Mouse (Mus musculus): ENCODE measurements around the gene Islr2. TPM values are rescaled to one million over a fixed set of nuclear protein-coding genes. Genes with fewer than 3 reads are reported as not detected.
A peak's percentile ranks its signal among the peaks of the same experiment; 100 is the strongest.

The Islr2 gene
- polyA plus RNA-seq, 1 experiment from 2014 or later: 0.17 TPM

DNA sequence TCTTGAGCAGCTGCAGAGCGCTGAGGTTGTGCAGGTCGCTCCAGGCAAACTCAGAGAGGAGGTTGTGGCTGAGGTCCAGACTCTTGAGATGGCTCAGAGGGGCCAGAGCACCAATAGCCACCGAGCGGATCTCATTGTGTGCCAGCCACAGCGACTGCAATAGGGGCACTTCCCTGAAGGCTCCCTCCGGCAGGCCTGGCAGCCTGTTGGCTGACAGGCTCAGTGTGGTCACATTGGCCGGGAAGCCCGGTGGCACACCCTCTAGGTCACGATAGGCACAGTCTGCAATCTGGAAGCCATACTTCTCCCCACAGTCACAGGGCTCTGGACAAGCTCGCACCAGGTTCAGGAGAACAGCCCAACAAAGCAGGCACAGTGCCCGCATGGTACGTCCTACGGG, 46.3 kb downstream of the Islr2 start:
- WGBS: 67% methylated on average over 13 of the region's 13 CpGs
- Histone ChIP-seq H3K4me3 (ENCODE audit: low read length) (peak overlapping the region; percentile 44), H3K27me3 (ENCODE audit: insufficient read depth, low read length) (no peaks in the 10 kb centered on the region), H3K4me1 (ENCODE audit: insufficient read depth, low read length) (peaks cover 48% of the 10 kb centered on the region), H3K27ac (ENCODE audit: low read length) (peak overlapping the region; percentile 97), H3K36me3 (ENCODE audit: insufficient read depth, low read length) (no peaks in the 10 kb centered on the region), H3K4me2 (replicated peaks; ENCODE audit: low read depth, low read length) (peak overlapping the region; percentile 59), H3K9me3 (ENCODE audit: low read length) (no peaks in the 10 kb centered on the region), H3K9ac (replicated peaks; ENCODE audit: low read length) (peak overlapping the region; percentile 68)
- ATAC-seq (ENCODE audit: low FRiP score, low TSS enrichment): no peak

DNA sequence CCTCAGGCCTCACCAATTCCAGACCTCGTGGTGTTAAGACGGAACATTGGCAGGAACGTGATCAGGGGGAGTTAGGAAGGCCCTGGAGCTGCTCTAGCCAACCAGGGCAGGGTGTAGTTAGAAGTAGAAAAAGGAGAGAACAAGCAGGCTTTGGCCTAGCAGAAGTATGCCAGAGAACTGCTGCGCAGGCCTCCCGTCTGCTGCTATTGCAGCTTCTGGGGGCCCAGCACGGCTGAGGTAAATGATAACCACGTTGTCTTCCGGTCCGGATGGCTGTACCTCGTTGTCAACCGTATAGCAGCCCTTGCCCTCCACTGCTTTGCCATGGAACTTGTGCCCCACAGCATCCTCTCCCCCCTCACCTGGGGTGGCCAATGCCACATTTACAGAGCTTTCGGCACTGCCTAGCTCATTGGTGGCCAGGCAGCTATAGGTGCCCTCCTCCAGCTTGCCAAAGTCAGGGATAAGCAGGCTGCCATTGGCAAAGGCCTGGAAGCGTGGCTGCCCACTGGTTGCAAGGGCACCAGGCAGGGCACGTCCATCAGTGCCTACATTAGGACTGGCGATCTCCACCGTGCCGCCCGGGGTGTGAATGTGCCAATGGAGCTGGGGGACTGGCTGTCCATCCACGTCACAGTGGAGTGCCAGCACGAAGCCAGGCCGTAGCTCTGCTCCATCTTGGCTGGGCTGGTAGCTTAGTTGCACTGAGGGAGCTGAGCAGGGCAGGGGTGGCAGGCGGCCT, 47.1 kb downstream of the Islr2 start:
- H3K4me1 ChIP-seq (ENCODE audit: insufficient read depth, low read length): peaks cover 48% of the 10 kb centered on the region
- peak overlapping the region; percentile 97 for H3K27ac ChIP-seq (ENCODE audit: low read length)
- H3K36me3 ChIP-seq (ENCODE audit: insufficient read depth, low read length): no peaks in the 10 kb centered on the region
- 88% methylated on average over 22 of the region's 22 CpGs for WGBS
- peak overlapping the region; percentile 59 for H3K4me2 ChIP-seq (replicated peaks; ENCODE audit: low read depth, low read length)
- no peaks in the 10 kb centered on the region for H3K27me3 ChIP-seq (ENCODE audit: insufficient read depth, low read length)
- no peak for ATAC-seq (ENCODE audit: low FRiP score, low TSS enrichment)
- peak overlapping the region; percentile 51 for H3K9ac ChIP-seq (replicated peaks; ENCODE audit: low read length)
- H3K4me3 ChIP-seq (ENCODE audit: low read length): peak overlapping the region; percentile 44
- H3K9me3 ChIP-seq (ENCODE audit: low read length): no peaks in the 10 kb centered on the region

DNA sequence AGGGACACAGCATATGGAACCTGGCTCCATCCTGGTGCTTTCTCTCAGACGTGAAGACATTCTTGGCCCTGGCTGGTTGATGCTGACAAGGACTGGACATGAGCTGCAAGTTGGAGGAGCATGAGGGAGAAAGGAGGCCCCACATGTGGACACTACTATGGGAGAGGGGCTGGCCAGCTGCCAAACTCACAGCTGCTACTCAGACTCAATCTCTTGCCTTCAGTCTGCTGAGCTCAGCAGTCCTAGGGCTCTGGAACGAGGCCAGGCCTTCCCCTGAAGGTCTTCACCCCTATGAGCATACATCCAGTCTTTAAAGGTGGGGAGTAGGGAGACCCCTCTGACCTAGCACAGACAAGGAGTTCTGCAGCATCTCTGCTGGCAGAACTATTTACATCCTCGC, 48.8 kb downstream of the Islr2 start:
- Histone ChIP-seq H3K4me3 (ENCODE audit: low read length) (no peak overlapping the region), H3K27me3 (ENCODE audit: insufficient read depth, low read length) (no peaks in the 10 kb centered on the region), H3K9me3 (ENCODE audit: low read length) (no peaks in the 10 kb centered on the region), H3K9ac (replicated peaks; ENCODE audit: low read length) (no peak overlapping the region), H3K27ac (ENCODE audit: low read length) (peak overlapping the region; percentile 67), H3K4me2 (replicated peaks; ENCODE audit: low read depth, low read length) (no peak overlapping the region), H3K4me1 (ENCODE audit: insufficient read depth, low read length) (peaks cover 45% of the 10 kb centered on the region), H3K36me3 (ENCODE audit: insufficient read depth, low read length) (no peaks in the 10 kb centered on the region)
- 0 out of 2 replicates have a peak, but pooled peaks have one; percentile 25 for ATAC-seq (ENCODE audit: low FRiP score, low TSS enrichment)
- WGBS: 32% methylated on average over 3 of the region's 3 CpGs

DNA sequence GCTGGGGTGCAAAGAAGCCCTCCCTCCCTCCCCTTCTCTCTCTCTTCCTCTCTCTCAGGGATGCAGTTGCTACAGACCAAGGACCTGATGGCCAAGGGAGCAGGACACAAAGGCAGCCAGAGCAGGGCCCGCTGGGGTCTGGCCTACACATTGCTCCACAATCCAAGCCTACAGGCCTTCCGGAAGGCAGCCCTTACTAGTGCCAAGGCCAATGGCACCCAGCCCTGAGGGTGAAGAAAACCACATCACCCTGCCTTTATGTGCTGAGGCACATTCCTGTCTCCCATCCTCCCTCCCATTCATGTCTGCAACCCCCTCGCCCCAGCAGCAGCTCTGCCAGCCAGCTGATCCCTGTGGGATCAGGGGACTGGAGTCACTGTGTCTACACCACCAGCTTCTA, 51.0 kb downstream of the Islr2 start:
- no peak overlapping the region for H3K4me2 ChIP-seq (replicated peaks; ENCODE audit: low read depth, low read length)
- H3K4me1 ChIP-seq (ENCODE audit: insufficient read depth, low read length): peaks cover 25% of the 10 kb centered on the region
- 0 out of 2 replicates have a peak, but pooled peaks cover 4% of the 10 kb centered on the region for H3K36me3 ChIP-seq (ENCODE audit: insufficient read depth, low read length)
- ATAC-seq (ENCODE audit: low FRiP score, low TSS enrichment): no peak
- no peak overlapping the region for H3K4me3 ChIP-seq (ENCODE audit: low read length)
- no peak overlapping the region for H3K27ac ChIP-seq (ENCODE audit: low read length)
- no peaks in the 10 kb centered on the region for H3K27me3 ChIP-seq (ENCODE audit: insufficient read depth, low read length)
- 78% methylated on average over 3 of the region's 3 CpGs for WGBS
- H3K9me3 ChIP-seq (ENCODE audit: low read length): no peaks in the 10 kb centered on the region
- no peak overlapping the region for H3K9ac ChIP-seq (replicated peaks; ENCODE audit: low read length)

DNA sequence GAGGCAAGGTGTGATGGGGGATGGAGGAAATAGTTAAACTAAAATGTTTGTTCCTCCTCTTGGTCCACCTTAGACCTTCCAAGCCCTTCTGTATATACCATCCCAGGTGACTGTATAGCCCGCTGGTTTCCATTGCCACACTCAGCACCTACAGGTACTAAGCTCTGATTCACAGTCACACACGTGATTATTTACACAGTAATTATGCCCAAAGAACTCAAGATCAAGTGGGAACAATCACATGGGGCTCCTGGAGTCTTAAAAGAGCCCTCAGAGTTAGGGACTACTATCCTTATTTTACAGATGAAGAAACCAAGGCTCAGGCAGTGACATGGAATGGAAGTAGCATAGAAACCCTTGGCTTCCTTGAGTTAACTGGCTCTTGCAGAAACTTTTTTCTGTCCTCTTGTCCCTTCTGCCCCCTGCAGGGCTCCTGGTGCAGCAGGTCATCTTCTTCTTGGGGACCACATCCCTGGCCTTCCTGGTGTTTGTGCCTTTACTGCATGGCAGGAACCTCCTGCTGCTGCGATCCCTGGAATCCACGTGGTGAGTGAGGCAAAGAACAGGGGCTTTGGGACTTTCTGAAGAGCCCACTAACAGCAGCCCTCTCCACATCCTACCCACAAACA, 53.3 kb downstream of the Islr2 start:
- 75% methylated on average over 4 of the region's 4 CpGs for WGBS
- Histone ChIP-seq H3K27me3 (ENCODE audit: insufficient read depth, low read length) (no peaks in the 10 kb centered on the region), H3K4me1 (ENCODE audit: insufficient read depth, low read length) (peaks cover 11% of the 10 kb centered on the region), H3K9ac (replicated peaks; ENCODE audit: low read length) (no peak overlapping the region), H3K4me3 (ENCODE audit: low read length) (no peak overlapping the region), H3K27ac (ENCODE audit: low read length) (no peak overlapping the region), H3K36me3 (ENCODE audit: insufficient read depth, low read length) (0 out of 2 replicates have a peak, but pooled peaks cover 4% of the 10 kb centered on the region), H3K9me3 (ENCODE audit: low read length) (no peaks in the 10 kb centered on the region), H3K4me2 (replicated peaks; ENCODE audit: low read depth, low read length) (no peak overlapping the region)
- no peak for ATAC-seq (ENCODE audit: low FRiP score, low TSS enrichment)

DNA sequence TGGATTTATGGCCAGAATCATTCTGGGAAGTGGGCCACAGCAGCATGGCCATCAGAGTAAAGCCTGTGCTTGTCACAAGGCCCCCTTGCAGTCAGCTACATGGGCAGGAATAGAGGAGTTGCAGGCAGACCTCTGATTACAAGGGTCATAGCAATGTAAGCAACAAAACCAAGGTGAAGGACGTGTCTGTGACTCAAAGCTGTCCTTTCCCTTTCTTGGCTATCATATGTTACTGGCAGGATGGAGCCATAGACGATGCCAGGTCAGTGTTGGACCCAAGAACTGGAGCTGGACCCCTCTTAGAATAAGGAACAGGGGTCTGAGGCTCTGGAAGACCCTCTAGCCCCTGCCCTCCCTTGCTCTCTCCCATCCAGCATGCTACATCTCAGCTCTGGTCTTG, 55.3 kb downstream of the Islr2 start:
- no peaks in the 10 kb centered on the region for H3K27me3 ChIP-seq (ENCODE audit: insufficient read depth, low read length)
- ATAC-seq (ENCODE audit: low FRiP score, low TSS enrichment): no peak
- 0 out of 2 replicates have a peak, but pooled peaks cover 4% of the 10 kb centered on the region for H3K36me3 ChIP-seq (ENCODE audit: insufficient read depth, low read length)
- no peak overlapping the region for H3K27ac ChIP-seq (ENCODE audit: low read length)
- no peak overlapping the region for H3K4me2 ChIP-seq (replicated peaks; ENCODE audit: low read depth, low read length)
- no peak overlapping the region for H3K9ac ChIP-seq (replicated peaks; ENCODE audit: low read length)
- WGBS: 49% methylated on average over 2 of the region's 2 CpGs
- no peaks in the 10 kb centered on the region for H3K9me3 ChIP-seq (ENCODE audit: low read length)
- H3K4me3 ChIP-seq (ENCODE audit: low read length): no peak overlapping the region
- peaks cover 14% of the 10 kb centered on the region for H3K4me1 ChIP-seq (ENCODE audit: insufficient read depth, low read length)

Small RNA genes lying within 50 kb of the gene (microRNA-seq; reads per million reads assigned to microRNA genes)
- not detected for gene Mir6385

Other genes starting within 250 kb of the Islr2 start
- gene Cyp11a1, start 197.9 kb downstream of the Islr2 start, polyA plus RNA-seq (2015; fragmentation: Nextera tagmentation; extraction: Ambion mirVana): 25.0 and 45.7 TPM in 2 replicates
- 24.1 and 34.2 TPM in 2 replicates for gene Stra6, start 140.5 kb downstream of the Islr2 start, polyA plus RNA-seq (2015; fragmentation: Nextera tagmentation; extraction: Ambion mirVana)
- 0.13 and 0.21 TPM in 2 replicates for gene Ccdc33, start 85.5 kb downstream of the Islr2 start, polyA plus RNA-seq (2015; fragmentation: Nextera tagmentation; extraction: Ambion mirVana)
- gene Islr, start within 50 bp of the Islr2 start, polyA plus RNA-seq (2015; fragmentation: Nextera tagmentation; extraction: Ambion mirVana): 94.8 and 96.1 TPM in 2 replicates
- gene Pml, start 45.5 kb upstream of the Islr2 start, polyA plus RNA-seq (2015; fragmentation: Nextera tagmentation; extraction: Ambion mirVana): 26.7 TPM in 2 replicates
- 33.8 and 35.8 TPM in 2 replicates for gene Stoml1, start 48.8 kb upstream of the Islr2 start, polyA plus RNA-seq (2015; fragmentation: Nextera tagmentation; extraction: Ambion mirVana)
- 32.7 and 36.6 TPM in 2 replicates for gene Loxl1, start 108.9 kb upstream of the Islr2 start, polyA plus RNA-seq (2015; fragmentation: Nextera tagmentation; extraction: Ambion mirVana)
- not detected in 2 replicates for gene Tbc1d21, start 166.1 kb upstream of the Islr2 start, polyA plus RNA-seq (2015; fragmentation: Nextera tagmentation; extraction: Ambion mirVana)

Measured in kidney, embryonic 16.5 days (tissue).